In the genomic region with DNA sequence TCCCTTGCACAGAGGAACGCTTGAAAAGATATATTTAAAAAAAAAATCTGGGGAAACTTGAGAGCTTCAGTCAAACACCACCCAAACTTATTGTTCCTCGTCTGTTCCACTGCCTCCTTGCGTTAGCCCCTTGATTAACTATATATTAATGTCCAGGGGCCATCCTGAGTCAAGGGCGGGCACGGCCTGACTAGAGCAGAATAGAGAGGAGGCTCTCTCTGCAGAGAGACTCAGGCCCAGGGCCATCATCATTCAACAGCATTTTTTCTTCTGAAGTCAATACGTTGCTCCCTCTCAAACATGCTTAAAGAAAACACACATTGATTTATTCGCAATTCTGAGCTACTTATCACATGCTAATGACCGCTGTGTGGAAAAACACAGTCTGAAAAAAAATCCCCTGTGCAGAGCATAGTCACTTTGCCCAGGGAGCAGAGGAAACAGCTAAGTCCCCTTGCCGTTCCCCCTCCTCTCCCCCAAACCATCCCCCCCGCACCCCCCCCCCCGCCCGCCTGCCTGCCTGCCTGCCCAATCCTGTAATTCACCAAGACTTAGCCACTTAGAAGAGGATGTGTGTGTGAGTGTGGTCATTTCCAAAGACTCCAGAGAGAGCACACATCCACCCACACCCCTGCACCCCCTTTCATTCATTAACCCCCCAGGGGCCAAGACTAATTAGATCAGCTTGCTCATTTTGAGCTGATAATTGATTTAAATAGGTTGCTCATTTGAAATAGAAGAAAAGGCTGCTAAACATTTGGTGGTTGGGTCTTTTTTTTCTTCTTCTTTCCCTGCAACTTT, we compare ENCODE assay signal across 9 mouse cellular contexts.
A peak's percentile ranks its signal among the peaks of the same experiment; 100 is the strongest.
DNase-seq lines count a peak whose midpoint lies in the region; ATAC-seq and TF ChIP-seq lines count a peak whose summit lies in the region.
"Had no signal": no experiment of that assay in that cellular context is flagged by ENCODE, and none has a peak within 500 bp of the region (broad histone marks: within the 10 kb centered on the region; RNA-seq: fewer than 3 reads in every experiment).

No protein-coding gene starts in this region.

- no peak overlapping the region for H3K4me3 ChIP-seq in embryonic facial prominence, embryonic 14.5 days (ENCODE audit: low read depth, low read length)
- H3K4me3 ChIP-seq in hindbrain, embryonic 14.5 days (replicated peaks; ENCODE audit: low read length): no peak overlapping the region
- H3K4me3 ChIP-seq in midbrain, postnatal 0 days (ENCODE audit: low read depth, low read length): no peak overlapping the region

- H3K9me3 ChIP-seq in embryonic facial prominence, embryonic 14.5 days (ENCODE audit: control insufficient read depth, low read length): no peaks in the 10 kb centered on the region
- H3K9me3 ChIP-seq in hindbrain, embryonic 14.5 days (ENCODE audit: control insufficient read depth, low read length): no peaks in the 10 kb centered on the region
- no peaks in the 10 kb centered on the region for H3K9me3 ChIP-seq in midbrain, postnatal 0 days (ENCODE audit: low read length)

- TF ChIP-seq CTCF in midbrain, postnatal 0 days (IDR thresholded peaks at IDR 0.05): no peak

- peak; percentile 74; the same call in 1 of the 2 replicates for ATAC-seq in embryonic facial prominence, embryonic 14.5 days (ENCODE audit: low read depth)
- peak; percentile 73 for ATAC-seq in hindbrain, embryonic 14.5 days (ENCODE audit: low FRiP score)
- no peak for ATAC-seq in midbrain, postnatal 0 days (ENCODE audit: low FRiP score)
- no peak for ATAC-seq in inflammation-experienced regulatory T-cells, adult 6 months
- ATAC-seq in erythroblast, adult 5-6 weeks (replicated peaks; ENCODE audit: low FRiP score, poor library complexity, severe bottlenecking): no peak

- 22% methylated on average over 12 of the region's 12 CpGs for WGBS in embryonic facial prominence, embryonic 14.5 days
- WGBS in hindbrain, embryonic 14.5 days: 10% methylated on average over 12 of the region's 12 CpGs
- WGBS in midbrain, postnatal 0 days: 15% methylated on average over 12 of the region's 12 CpGs

- peaks cover 3% of the 10 kb centered on the region; the same call in 1 of the 2 replicates for H3K27me3 ChIP-seq in embryonic facial prominence, embryonic 14.5 days (replicated peaks; ENCODE audit: control insufficient read depth, insufficient read depth, low read length)
- H3K27me3 ChIP-seq in hindbrain, embryonic 14.5 days (ENCODE audit: control insufficient read depth, insufficient read depth, low read length): peaks cover 62% of the 10 kb centered on the region
- H3K27me3 ChIP-seq in midbrain, postnatal 0 days (ENCODE audit: insufficient read depth, low read length): no peaks in the 10 kb centered on the region

- no peaks in the 10 kb centered on the region for H3K36me3 ChIP-seq in embryonic facial prominence, embryonic 14.5 days (ENCODE audit: control insufficient read depth, insufficient read depth, low read length)
- H3K36me3 ChIP-seq in hindbrain, embryonic 14.5 days (replicated peaks; ENCODE audit: control insufficient read depth, insufficient read depth): no peaks in the 10 kb centered on the region
- H3K36me3 ChIP-seq in midbrain, postnatal 0 days (ENCODE audit: insufficient read depth, low read length): no peaks in the 10 kb centered on the region

- no peak overlapping the region for H3K9ac ChIP-seq in embryonic facial prominence, embryonic 14.5 days (ENCODE audit: low read depth, low read length)
- H3K9ac ChIP-seq in hindbrain, embryonic 14.5 days: no peak overlapping the region
- no peak overlapping the region for H3K9ac ChIP-seq in midbrain, postnatal 0 days (replicated peaks; ENCODE audit: low read length, poor library complexity, severe bottlenecking)

- H3K4me1 ChIP-seq in embryonic facial prominence, embryonic 14.5 days (ENCODE audit: control insufficient read depth, insufficient read depth, low read length): no peaks in the 10 kb centered on the region
- peaks cover 9% of the 10 kb centered on the region; the same call in 1 of the 2 replicates for H3K4me1 ChIP-seq in hindbrain, embryonic 14.5 days (replicated peaks; ENCODE audit: control insufficient read depth, insufficient read depth, low read length)
- H3K4me1 ChIP-seq in midbrain, postnatal 0 days (ENCODE audit: insufficient read depth, low read length): no peaks in the 10 kb centered on the region

- peak; percentile 55 for DNase-seq in embryo, embryonic 10.5 days (ENCODE audit: low spot score)
- DNase-seq in embryonic facial prominence, embryonic 14.5 days (ENCODE audit: low spot score): peak; percentile 28
- DNase-seq in hindbrain, embryonic 14.5 days (ENCODE audit: low spot score): peak; percentile 60
- peak; percentile 48 for DNase-seq in midbrain, postnatal 0 days (ENCODE audit: low spot score)
- DNase-seq in spleen, adult 12 weeks (ENCODE audit: low spot score): no peak
- no peak for DNase-seq in testis, postnatal 10 days (ENCODE audit: low spot score)
- DNase-seq: kidney, postnatal 25 days had no signal

- H3K4me2 ChIP-seq in embryonic facial prominence, embryonic 14.5 days (ENCODE audit: low read depth, low read length): no peak overlapping the region
- H3K4me2 ChIP-seq in hindbrain, embryonic 14.5 days (replicated peaks): no peak overlapping the region
- no peak overlapping the region for H3K4me2 ChIP-seq in midbrain, postnatal 0 days (ENCODE audit: low read depth, low read length, poor library complexity, severe bottlenecking)

- no peak overlapping the region for H3K27ac ChIP-seq in embryonic facial prominence, embryonic 14.5 days (replicated peaks; ENCODE audit: low read depth, low read length)
- H3K27ac ChIP-seq in hindbrain, embryonic 14.5 days: no peak overlapping the region
- no peak overlapping the region for H3K27ac ChIP-seq in midbrain, postnatal 0 days (ENCODE audit: low read depth, low read length)

Comparison
In these comparisons a context has a peak if more than half of its experiments do, and no peak if none do; other contexts are left out.
1. DNase-seq: peak in embryo, embryonic 10.5 days (single experiment), embryonic facial prominence, embryonic 14.5 days (single experiment), hindbrain, embryonic 14.5 days (single experiment) and midbrain, postnatal 0 days (single experiment); none in spleen, adult 12 weeks (single experiment) and testis, postnatal 10 days (single experiment).
2. ATAC-seq: peak in embryonic facial prominence, embryonic 14.5 days (single experiment) and hindbrain, embryonic 14.5 days (single experiment); none in midbrain, postnatal 0 days (single experiment), inflammation-experienced regulatory T-cells, adult 6 months (single experiment) and erythroblast, adult 5-6 weeks (single experiment).